Mouse (Mus musculus) layer of hippocampus, adult 9-10 months (tissue): ENCODE data around the gene Rac1.
"Not testable (repeated sequence)": the region's sequence is repeated elsewhere in the genome, so short reads cannot be mapped to it uniquely, and the experiment has no call there.

ENCODE experiments used
- DNase-seq: peaks from one replicate; pipeline ENCODE4 v3.0.0; 2022; ENCODE audit warnings: low spot score

Rac1 gene

DNA sequence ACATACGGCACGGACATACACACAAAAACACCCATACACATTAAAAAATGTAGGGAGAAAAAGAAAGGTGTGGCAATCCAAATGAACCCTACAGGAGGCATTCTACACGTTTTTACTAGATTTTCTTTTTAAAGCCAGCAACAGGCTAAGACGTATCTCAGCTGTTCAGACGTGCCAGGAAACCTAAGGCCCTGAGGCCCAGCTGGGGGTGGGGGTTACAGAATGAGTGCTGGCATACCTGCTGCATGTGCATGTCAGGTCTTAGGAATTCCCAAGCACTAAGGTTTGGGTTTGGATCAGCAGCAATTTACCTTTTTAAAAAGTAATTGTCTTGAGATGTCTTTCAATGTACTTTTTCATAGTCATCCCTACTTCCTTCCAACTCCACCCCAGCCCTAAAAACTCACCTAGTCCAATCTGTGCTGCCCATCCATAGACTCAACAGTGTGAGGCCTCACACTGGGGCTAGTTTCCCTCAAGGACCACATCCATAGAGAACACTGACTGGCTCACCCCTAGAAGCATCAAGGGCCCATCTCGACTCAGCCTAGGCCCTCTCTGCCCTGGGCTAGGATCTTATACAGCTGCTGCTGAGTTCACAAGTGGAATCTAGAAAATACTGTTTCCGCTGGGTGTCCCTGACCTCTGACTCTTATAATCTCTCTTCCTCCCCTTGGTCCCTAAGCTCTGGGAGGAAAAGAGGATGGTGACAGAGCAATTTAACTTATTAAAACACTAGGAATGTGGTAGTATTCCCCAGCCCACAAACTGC lies 2.2 kb downstream of the Rac1 start:
- DNase-seq: no peak

DNA sequence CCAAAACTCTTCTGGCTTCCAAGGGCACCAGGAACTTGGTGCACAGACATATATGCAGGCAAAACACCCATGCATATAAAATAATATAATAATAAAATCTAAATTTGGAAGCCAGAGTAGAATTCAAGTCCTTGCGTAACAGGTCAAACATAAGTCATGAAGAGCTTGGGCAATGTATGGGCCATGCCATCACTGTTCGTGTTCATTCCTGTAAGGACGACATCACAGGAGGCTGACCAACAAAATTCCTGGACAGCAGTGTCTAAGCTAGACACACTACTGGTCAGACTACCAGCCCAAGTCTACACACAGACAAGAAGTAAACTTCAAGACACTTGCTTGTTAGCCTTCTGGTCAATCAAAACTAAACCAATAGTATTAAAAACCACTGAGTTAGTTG lies 5.0 kb downstream of the Rac1 start:
- no peak for DNase-seq

DNA sequence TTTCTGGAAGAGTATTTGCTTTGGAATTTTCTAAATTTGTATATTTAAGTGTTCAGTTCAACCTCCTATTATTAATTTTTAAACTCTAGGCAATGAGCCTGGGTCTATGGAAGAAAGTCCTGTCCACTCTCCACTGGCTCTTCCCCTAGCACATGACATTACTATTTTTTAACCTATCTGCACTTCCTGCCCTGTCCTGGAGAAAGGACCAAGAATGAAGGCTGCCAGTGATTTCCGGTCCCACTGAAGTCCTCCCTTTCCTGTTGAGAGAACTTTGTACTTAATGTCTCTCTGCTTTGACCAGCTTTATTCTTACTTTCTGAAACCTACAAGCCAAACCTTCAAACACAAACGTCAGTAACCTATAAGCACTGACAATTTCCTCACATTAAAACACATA lies 7.4 kb downstream of the Rac1 start:
- no peak for DNase-seq

DNA sequence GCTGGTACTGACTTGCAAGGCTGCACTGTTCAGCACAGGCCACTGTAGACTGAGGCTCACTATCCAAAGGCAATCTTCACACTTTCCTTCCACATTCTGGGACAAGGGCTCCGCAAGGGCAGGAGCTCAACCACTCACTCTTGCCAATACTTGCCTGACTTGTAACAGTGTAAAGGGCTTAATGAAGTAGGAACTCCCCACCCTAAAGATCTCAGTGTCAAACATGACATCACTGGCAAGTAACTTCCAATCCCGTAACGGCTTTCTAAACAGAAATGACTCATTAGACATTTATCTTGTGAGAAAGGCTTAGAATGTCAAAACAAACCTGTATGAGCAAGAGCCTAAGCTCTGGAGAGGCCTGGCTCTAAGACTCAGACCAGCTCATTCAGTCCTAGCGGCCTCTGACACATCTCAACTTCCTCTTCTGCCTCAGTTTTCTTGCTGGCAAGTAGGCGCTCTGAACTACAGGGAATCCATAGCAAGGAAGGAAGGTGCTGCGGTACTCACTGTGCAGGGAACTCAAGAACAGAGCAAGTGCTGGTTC lies 9.7 kb downstream of the Rac1 start:
- DNase-seq: no peak

DNA sequence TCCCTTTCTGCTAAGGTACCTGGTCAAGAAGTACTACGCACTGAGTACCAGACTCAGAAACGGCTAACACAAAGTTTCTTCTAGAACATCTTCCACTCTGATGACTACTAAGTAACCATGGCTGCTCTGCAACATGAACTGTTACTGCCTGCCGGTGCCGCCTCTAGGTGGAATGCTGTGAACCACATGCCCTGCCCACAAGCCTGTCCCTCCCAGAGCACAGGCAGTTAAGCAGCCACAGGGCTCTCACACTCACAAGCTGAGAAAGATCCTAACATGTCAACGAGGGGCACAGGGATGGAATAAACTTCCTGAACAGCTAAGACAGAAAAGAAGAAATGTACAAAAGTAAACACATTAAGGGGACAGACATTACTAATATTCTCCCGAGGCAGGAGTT lies 10.4 kb downstream of the Rac1 start:
- DNase-seq: no peak

DNA sequence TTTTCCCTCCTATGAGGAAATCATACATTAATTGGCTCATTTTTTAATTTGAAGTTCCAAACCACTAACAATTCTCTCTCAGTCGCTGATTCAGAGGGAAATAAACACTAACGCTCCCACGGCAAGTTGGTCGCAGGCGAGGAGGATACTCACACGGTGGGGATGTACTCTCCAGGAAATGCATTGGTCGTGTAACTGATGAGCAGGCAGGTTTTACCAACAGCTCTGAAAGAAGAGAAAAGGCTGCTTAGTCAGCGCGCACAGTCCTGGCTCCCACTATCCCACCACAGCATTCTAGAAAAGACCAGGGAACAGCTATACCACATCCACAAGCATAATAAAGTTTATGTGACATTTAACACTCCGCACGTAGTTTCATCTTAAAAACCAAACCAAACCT lies 10.8 kb downstream of the Rac1 start:
- no peak for DNase-seq

DNA sequence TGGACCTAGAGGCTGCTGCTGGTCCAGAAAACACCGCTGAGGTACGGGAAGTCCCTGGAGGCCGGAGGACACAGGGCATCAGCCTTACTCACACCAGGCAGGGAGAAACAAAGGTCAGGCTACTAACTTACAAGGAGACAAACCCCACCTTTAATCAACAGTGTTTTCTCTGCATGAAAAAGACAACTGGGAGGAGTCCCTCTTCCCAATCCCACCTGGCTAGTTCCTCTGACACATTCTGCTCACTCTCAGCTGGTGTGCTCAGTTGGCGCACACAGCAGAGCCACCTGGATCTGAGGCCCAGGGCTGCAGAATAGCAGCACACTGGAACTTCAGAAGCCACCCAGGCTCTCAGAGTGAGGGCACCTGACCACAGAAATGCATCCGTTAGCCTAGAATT lies 13.0 kb downstream of the Rac1 start:
- no peak for DNase-seq

DNA sequence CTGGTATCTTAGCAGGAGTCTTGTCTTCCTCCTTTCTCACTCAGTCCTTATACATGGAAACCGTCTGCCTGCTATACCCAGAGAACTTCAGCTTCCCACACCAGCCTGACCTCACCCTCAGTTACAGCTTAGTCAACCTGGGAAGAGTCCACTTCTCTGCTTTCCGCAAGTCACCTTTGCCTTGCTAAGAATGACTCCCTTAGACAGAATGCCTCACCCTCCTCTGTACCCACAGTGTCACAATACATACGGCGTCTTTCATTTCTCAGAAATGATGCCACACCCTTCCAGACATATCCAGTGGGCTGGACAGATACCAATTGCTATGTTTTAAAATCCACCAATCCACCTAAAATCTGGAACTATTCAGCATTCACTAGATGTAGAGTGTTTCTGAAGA lies 15.5 kb downstream of the Rac1 start:
- no peak for DNase-seq

DNA sequence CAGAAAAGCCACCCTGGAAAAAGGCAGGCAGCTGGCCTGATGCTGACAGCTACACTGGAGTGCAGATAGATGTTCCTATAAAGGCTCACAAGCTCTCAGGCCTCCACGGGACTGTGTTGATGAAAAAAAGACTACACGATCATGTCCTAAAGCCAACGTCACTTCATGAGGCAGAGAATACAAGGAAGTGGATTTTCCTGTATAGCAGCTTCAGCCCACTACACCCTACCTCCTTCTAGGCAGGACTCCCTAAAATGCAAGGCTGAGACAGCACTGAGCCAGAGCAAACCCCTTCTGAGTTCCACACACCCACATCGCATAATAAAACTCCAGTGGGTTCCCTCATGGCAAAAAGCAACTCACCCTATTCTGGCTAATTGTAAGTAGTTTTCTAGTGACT lies 16.3 kb downstream of the Rac1 start:
- no peak for DNase-seq

DNA sequence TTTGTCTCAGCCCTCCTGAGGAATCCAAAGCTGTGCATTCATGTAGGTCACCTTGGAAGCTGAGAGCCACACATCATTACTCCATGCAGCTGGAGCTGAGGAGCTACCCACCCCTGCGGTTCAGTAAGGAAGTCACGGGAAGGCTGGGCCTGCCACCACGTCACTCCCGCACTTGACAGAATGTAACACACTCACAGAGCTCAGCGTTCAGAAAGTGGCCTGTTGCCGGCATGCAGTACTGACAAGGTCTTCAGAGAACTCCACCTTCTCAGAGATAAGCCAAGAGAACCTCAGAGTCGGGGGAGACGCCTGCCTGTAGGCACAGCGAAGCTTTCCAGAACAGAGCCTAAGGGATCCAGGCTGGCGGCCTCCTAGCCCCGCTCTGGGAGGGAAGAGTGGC lies 18.1 kb downstream of the Rac1 start:
- DNase-seq: no peak

DNA sequence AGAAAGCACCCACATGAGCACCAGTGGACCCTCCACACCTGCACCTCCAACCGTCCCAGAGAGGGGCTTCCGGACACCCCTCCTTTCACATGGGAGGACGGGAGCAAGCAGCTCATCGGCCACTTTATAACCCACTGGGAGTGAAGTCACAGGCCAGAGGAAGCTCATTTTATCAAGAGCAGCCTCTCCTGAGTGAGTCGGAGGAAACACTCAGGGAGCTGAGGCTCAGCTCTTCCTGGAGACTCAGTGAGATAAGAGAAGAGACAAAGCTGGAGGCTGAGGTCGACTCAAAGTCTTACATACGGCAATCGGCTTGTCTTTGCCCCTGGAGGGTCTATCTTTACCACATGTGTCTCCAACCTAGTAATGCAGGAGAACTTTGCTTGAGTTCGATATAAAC lies 18.5 kb downstream of the Rac1 start:
- no peak for DNase-seq

DNA sequence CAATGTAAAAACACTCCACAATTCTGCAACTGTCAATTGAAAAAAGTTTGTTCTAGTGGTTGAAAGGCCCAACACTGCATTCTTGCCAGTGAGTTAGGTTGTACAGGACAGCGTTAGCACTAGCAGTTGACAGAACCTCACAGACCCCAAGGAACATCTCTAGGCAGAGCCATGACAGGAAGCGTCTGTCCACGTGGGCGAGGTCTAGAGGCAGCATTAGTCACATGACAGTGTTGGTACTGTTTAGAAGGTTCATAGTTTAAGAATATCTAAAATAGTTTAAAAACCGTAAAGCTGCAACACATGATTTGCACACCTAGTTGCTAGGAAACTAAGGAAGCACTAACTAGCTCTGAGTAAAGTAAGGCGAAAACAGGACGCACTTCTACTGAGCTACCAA lies 22.3 kb downstream of the Rac1 start:
- no peak for DNase-seq

DNA sequence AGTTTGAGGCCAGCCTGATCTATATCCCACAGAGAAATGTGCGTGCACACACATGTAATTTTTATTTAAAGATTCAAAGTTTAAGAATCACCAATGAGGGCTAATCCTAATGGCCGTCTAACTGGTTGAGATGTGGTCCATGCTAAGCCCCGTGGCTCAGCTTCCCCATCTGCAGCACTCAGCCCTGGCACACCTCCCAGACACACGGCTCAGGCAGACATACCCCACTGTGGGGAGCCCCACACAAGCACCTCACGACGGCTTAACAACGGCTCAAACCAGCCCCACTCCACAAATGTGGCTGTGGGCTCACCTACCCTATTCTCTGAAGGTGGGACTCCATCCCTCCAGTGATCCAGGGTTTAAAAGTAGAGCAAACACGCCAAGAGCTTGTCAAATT lies 22.8 kb downstream of the Rac1 start:
- DNase-seq: no peak

DNA sequence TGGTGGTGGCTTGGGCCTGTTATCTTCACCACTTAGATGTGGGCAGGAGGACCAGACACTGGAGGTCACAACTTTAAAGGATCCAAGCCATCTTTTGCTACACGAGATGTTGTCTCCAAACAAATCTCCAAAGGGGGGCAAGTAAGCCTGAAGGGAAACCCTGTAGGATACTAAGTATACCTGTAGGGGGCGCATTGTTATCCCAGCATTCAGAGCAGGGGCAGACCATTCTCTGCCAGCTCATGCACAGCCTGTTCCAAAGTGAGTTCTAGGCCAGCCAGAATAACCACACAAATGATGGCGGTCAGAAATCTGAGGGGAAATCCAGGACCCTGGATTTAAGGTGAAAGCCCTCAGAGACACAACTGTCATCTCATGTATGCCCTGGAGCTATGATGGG lies 23.4 kb downstream of the Rac1 start:
- DNase-seq: no peak

DNA sequence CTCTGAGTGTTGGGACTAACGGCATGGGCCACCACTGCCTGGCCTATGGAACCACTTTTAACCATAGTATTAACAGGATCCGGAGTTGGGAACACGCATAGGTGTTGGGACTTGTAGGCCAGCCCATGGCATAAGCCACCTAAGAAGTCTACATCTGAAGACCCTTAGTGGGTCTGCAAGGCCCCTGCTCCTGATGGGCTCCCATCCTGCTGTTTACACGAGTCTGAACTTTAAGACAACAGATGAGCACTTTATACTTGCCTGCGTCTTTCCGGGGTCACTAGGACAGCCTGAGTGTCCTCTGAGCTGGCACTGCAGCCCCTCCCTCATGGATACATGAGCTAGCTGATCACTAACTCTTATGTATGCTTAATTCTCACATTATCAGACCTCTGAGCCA lies 24.1 kb downstream of the Rac1 start:
- no peak for DNase-seq

DNA sequence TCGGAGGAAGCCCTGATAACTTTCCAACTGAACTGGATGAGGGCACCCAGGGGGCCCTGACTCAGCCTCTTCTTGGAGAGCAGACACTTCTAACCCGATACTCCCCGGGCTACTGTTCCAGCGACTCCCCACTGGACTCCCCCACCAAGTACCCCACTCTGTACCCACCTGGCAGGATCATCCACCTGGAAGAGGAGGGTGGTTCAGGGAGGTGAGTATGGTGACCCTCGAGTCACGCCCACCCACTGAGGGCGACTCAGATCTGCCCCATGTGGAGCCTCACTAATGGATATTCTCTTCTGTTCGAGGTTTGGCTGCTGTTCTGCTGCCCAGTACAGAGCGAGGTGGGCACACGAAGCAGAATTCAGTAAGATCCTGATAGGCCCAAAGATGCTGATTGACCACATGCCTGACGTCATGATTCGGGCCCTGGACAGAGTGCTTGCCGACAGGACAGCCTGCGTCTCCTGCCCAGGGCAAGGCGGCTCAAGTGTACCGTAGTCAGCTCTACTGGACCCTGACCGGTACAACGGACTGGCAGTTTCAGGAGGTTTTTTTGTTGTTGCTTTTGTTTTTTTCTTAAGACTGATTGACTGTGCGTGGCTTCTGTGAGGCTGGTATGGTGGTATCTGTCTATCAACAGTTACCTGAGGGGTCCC lies 24.8 kb downstream of the Rac1 start:
- no peak for DNase-seq

DNA sequence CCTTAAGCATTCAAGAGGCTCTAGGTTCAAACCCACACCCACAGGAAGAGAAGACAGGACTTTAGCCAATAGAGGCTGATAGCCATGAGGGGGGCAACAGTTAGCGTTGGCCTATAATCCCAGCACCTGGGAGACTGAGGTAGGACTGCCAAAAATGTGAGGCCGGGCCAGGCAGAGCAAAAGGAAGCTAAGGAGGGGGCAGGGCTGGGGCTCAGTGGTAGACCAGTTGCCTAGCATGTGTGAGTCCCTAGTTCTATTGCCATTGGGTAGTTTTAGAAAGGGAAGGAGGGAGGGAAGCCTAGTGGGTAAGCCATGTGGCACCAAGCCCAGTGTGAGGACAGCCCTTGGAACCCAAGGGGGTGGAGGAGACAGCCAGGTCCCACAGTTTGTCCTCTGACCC lies 26.2 kb downstream of the Rac1 start:
- no peak for DNase-seq

DNA sequence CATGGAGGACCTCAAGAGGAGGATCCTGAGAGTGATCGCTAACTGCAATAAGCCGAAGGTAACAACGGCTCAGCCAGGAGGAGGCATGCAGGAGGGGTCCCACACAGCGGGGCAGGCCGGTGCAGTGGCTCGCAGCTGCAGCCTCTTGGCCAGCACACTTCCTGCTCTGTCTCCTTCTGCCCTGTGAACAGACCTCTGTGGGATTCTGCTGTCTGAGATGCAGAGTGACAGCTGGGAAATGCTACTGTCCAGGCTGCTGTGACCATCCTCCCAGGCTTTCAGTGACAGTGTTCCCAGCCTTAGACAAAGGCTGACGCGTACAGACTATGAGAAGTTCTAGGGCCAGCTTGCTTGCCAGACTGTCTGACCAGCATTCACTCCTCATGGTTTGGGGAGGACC lies 26.7 kb downstream of the Rac1 start:
- DNase-seq: no peak

DNA sequence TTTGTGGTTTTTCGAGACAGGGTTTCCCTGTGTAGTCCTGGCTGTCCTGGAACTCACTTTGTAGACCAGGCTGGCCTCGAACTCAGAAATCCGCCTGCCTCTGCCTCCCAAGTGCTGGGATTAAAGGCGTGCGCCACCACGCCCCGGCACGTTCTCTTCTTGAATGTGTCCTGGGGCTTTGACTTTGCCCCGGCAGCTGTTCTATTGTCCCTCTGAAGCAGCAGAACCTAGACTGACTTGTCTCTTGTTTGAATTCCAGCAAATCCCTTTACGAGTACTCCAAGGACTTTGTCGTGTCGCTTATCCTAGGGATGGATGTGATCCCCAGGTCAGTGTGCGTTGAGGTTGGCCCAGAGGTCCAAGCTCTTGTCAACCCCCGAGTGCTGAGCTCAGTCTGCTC lies 27.1 kb downstream of the Rac1 start:
- DNase-seq: not testable (repeated sequence)

DNA sequence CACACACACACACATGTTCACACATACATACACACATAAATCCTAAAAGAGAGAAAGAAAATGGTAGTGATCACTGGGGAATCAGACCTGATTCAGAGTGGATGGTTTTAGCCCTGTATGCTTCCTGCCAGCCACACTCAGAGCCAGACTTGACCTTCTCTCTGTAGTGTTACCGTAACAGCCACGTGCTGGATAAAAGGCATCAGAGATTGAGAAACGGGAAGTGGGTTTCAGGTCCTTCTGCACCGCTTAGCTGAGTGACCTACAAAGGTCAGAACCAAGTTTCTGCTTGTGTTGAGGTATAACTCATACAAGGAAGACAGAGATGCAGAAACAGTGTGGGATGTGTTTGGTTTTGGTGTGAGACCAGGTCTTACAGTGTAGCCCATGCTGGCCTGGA lies 28.1 kb downstream of the Rac1 start:
- no peak for DNase-seq

DNA sequence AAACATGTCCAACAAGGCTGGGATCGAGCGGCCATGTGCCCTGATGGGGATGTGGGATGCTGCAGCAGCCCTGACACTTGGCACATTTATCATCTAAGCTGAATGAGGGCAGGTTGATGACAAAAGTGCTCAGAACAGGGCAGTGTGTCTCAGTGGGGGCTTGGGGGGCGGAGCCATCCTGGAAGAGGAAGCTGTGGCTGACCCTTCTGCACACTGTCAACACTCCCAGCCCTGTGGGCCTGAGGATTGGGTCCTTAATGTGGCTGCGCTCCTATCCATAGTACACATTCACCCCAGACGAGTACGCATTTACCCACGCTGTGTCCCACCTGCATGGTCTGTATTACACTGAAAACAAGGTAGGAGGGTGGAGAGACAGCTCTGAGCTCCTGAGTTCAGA lies 28.6 kb downstream of the Rac1 start:
- DNase-seq: no peak

DNA sequence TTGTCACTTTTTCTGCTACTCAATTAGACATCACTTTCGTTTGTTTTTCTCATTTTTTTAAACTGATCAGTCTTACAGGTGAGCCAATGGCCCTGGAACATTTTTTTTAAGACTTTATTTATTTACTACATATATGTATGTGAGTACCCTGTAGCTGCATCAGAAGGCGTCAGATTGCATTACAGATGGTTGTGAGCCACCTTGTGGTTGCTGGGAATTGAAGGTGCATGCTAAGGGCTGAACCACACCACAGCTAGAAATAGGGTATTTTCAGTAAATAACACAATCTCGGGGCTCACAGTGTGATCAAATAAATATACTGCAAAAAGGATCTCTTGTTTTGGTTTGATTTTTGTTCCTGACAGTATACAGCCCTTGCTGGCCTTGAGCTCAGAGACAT lies 30.4 kb downstream of the Rac1 start:
- no peak for DNase-seq

DNA sequence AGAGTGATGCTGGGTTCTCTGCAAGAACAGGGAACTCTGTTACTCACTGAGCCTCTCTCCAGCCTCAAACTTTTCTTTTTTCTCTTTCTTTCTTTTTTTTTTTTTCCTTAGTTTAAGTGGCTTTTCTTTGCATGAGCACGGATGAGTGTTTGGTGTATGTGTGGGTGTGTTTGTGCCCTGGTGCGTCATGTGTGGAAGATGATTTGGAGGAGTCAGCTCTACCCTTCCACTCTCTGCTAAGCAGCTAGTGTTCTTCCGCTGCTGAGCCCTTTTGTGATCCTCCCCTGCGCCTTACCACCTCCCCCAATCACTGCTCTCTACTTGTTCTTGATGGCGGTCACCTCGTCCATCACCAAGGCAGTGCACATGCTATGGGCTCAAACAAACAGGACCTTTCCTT lies 32.1 kb downstream of the Rac1 start:
- DNase-seq: no peak

DNA sequence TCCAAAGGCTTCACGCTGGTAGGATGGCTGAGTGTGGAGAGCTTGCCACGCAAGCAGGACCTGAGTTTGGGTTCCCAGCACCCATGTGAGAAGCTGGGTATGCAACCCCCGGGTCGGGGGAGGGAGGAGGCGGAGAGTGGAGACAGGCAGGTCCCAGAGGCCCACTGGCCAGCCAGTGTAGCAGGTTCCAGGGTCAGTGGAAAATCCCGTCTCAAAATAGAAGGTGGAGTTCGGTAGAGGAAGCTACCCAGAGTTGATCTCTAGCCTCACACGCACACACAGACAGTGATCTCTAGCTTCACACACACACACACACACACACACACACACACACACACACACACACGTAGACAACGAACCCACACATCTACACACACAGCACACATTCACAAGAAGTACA lies 34.7 kb downstream of the Rac1 start:
- no peak for DNase-seq
